Comparison of ENCODE assay signal across 8 mouse cellular contexts in the genomic region with DNA sequence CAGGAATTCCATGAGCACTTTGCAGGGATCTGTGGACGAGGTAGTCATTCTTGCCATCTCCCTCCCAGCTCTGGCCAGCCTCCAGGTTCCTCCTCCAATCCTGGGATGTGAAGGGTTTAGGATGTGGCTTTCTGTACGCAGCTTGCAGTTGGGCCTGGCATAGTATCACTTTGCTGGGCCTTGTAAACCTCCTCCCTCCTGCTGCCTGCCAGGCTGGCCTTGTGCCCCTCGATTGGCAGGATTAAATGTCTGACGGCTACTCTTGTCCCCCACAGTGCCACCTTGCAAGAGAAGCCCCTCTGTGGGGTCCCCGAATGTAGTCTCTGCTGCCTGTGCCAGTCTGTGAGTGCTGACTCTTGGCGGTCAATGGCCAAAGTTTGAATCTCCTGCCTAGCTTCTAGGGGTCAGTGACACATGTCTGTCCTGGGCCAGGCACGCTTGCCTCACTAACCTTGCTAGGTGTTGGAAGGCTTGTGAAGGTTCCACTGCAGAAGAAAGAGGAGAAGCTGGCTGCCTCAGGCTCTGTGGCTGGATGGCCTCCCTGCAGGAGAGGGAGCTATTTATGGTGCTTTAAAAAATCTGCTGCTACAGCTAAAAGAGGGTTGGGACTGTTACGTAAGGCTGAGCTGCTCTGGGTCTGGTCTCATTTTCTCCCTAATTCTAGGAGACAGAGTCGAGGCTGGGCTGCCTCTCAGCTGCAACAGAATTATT. TPM values are rescaled to one million over a fixed set of nuclear protein-coding genes. Genes with fewer than 3 reads are reported as not detected.
DNase-seq lines count a peak whose midpoint lies in the region; ATAC-seq and TF ChIP-seq lines count a peak whose summit lies in the region.

No protein-coding gene starts in this region.

- no peak for ATAC-seq in megakaryocyte, adult 5-6 weeks (ENCODE audit: poor library complexity, severe bottlenecking)

- WGBS in limb, embryonic 10.5 days = 78% methylated on average over 9 of the region's 9 CpGs

- no peaks in the 10 kb centered on the region for H3K9me3 ChIP-seq in limb, embryonic 10.5 days (replicated peaks)

- peak overlapping the region; percentile 68; the same call in 1 of the 2 replicates for H3K27ac ChIP-seq in limb, embryonic 10.5 days

- TF ChIP-seq CTCF in C2C12 (IDR thresholded peaks at IDR 0.05; ENCODE audit: control insufficient read depth, insufficient read depth, insufficient read length) = no peak

- no peak overlapping the region for H3K4me3 ChIP-seq in C2C12 (ENCODE audit: insufficient read depth, poor library complexity, severe bottlenecking)
- no peak overlapping the region for H3K4me3 ChIP-seq in limb, embryonic 10.5 days

- DNase-seq in cerebellum, adult 18-20 months = peak; percentile 77 to 84
- DNase-seq in gastrocnemius, adult 18-20 months (ENCODE audit: low spot score) = peak; percentile 83
- DNase-seq in kidney, adult 18-20 months = peak; percentile 58
- no peak for DNase-seq in limb, embryonic 10.5 days (ENCODE audit: low spot score)
- DNase-seq in right cerebral cortex, postnatal 14 days = peak; percentile 80
- DNase-seq in spleen, postnatal 36 days (ENCODE audit: low spot score in 2 of 2) = no peak

- peaks cover 83% of the 10 kb centered on the region for H3K79me2 ChIP-seq in C2C12 (ENCODE audit: control insufficient read depth, insufficient read depth)

- H3ac ChIP-seq in C2C12 (ENCODE audit: control insufficient read depth, insufficient read length, low read depth) = peak overlapping the region; percentile 5

- no peaks in the 10 kb centered on the region for H3K36me3 ChIP-seq in C2C12 (ENCODE audit: control insufficient read depth, insufficient read depth)
- H3K36me3 ChIP-seq in limb, embryonic 10.5 days = no peaks in the 10 kb centered on the region

- no peaks in the 10 kb centered on the region for H3K27me3 ChIP-seq in C2C12 (ENCODE audit: control insufficient read depth, insufficient read depth, insufficient read length)
- no peaks in the 10 kb centered on the region for H3K27me3 ChIP-seq in limb, embryonic 10.5 days (ENCODE audit: low read depth, poor library complexity, severe bottlenecking)

- peaks cover 22% of the 10 kb centered on the region for H3K79me3 ChIP-seq in C2C12 (ENCODE audit: low read depth)

- peaks cover 61% of the 10 kb centered on the region for H3K4me1 ChIP-seq in limb, embryonic 10.5 days

TF ChIP-seq in C2C12, 6 proteins besides CTCF, POLR2A, EP300 and RAD21:
- no peak for TF ChIP-seq MAX (IDR thresholded peaks at IDR 0.05)
- TF ChIP-seq MYOD1 (IDR thresholded peaks at IDR 0.05; ENCODE audit: control insufficient read depth, insufficient read length, low read depth) = no peak
- TF ChIP-seq FOSL1 (IDR thresholded peaks at IDR 0.05; ENCODE audit: insufficient read depth, low read length, poor library complexity, severe bottlenecking) = no peak
- no peak for TF ChIP-seq CEBPB (IDR thresholded peaks at IDR 0.05; ENCODE audit: low read depth)
- no peak for TF ChIP-seq USF1 (IDR thresholded peaks at IDR 0.05; ENCODE audit: low read depth)
- no peak for TF ChIP-seq MYOG (IDR thresholded peaks at IDR 0.05; ENCODE audit: control insufficient read depth, extremely low read depth, insufficient read length)

RNA-seq across cellular contexts. Expression of a gene that starts 58.3 kb away (rescaled TPM):
- 26.6 TPM for polyA plus RNA-seq in C2C12 (2012; fragmentation: generic; extraction: Trizol)
- total RNA-seq in gastrocnemius, adult 18-20 months (2021) = 100 to 1,000 TPM; 172 to 191 TPM
- 9.6 and 12.2 TPM in 2 replicates for polyA plus RNA-seq in limb, embryonic 10.5 days (2016; fragmentation: Nextera tagmentation; extraction: Ambion mirVana)
- 23.2 and 25.0 TPM in 2 replicates for total RNA-seq in megakaryocyte, adult 5-6 weeks (2015)
- 20.0 and 22.0 TPM in 2 replicates for total RNA-seq in megakaryocyte, adult 5-6 weeks (2017)

Comparison
In these comparisons a context has a peak if more than half of its experiments do, and no peak if none do; other contexts are left out.
1. DNase-seq: peak in cerebellum, adult 18-20 months (2 of 2), gastrocnemius, adult 18-20 months (single experiment), kidney, adult 18-20 months (single experiment) and right cerebral cortex, postnatal 14 days (single experiment); none in limb, embryonic 10.5 days (single experiment) and spleen, postnatal 36 days (0 of 2).
2. RNA of a gene that starts 58.3 kb away (total RNA-seq): 172 to 191 TPM in gastrocnemius, adult 18-20 months; 20.0 to 25.0 TPM in megakaryocyte, adult 5-6 weeks; every median in the first group is over 4 times any median in the second.